Mouse (Mus musculus) limb, embryonic 11.5 days (tissue): ENCODE results near the gene Rasgef1b. TPM values are rescaled to one million over a fixed set of nuclear protein-coding genes. Genes with fewer than 3 reads are reported as not detected.

Source experiments
- ATAC-seq: fragments of 200-750 bp; cut with Nextera tagmentation; 2 replicates; pipeline ENCODE4 v1.8.0; 2017; ENCODE audit warnings: low read depth; ENCODE audit not compliant: insufficient number of reproducible peaks, low FRiP score, low TSS enrichment
- DNase-seq: peaks from one replicate; pipeline ENCODE4 v3.0.0-alpha.2; 2015; ENCODE audit warnings: low spot score
- H3K27ac ChIP-seq: fragments of 300-500 bp; sonication (generic); replicated peaks from 2 replicates; pipeline ENCODE4 v1.5.1; 2014; ENCODE audit warnings: low read depth, mild to moderate bottlenecking, low read length
- H3K27me3 ChIP-seq: fragments of 300-500 bp; sonication (generic); 2 replicates; pipeline ENCODE4 v1.6.1; 2014; ENCODE audit warnings: mild to moderate bottlenecking, low read length, mixed read lengths; ENCODE audit not compliant: control insufficient read depth, insufficient read depth
- H3K36me3 ChIP-seq: fragments of 300-500 bp; sonication (generic); 2 replicates; pipeline ENCODE4 v1.6.1; 2014; ENCODE audit warnings: mild to moderate bottlenecking, low read length, moderate library complexity, mixed read lengths; ENCODE audit not compliant: control insufficient read depth, insufficient read depth
- H3K4me1 ChIP-seq: fragments of 300-500 bp; sonication (generic); 2 replicates; pipeline ENCODE4 v1.6.1; 2014; ENCODE audit warnings: low read length, mixed read lengths; ENCODE audit not compliant: control insufficient read depth, insufficient read depth
- H3K4me2 ChIP-seq: fragments of 300-500 bp; sonication (generic); 2 replicates; pipeline ENCODE4 v1.6.1; 2014; ENCODE audit warnings: low read depth, mild to moderate bottlenecking, moderate library complexity; ENCODE audit not compliant: severe bottlenecking
- H3K4me3 ChIP-seq: fragments of 300-500 bp; sonication (generic); 2 replicates; pipeline ENCODE4 v1.5.1; 2014; ENCODE audit warnings: low read depth, low read length
- H3K9ac ChIP-seq: fragments of 300-500 bp; sonication (generic); 2 replicates; pipeline ENCODE4 v1.6.1; 2014; ENCODE audit warnings: mild to moderate bottlenecking, low read length
- H3K9me3 ChIP-seq: fragments of 300-500 bp; sonication (generic); 2 replicates; pipeline ENCODE4 v1.6.1; 2016; ENCODE audit warnings: low read length; ENCODE audit not compliant: control insufficient read depth
- WGBS: fragments of 180-500 bp; shearing (Covaris S2); extraction: QIAGEN DNeasy Blood & Tissue Kit; methylation state at CpG from one replicate; pipeline ENCODE4 v1.1.7; 2014; 5-methylcytosine and 5-hydroxymethylcytosine counted together
- polyA plus RNA-seq: library from polyadenylated mRNA; unstranded; fragments of >200 nt; fragmentation: Nextera tagmentation; extraction: Ambion mirVana; gene quantifications from 2 replicates; pipeline ENCODE4 v1.2.1, GENCODE M21; 2014

Gene Rasgef1b
- polyA plus RNA-seq, 1 experiment from 2014 or later, result 59.9 TPM

DNA sequence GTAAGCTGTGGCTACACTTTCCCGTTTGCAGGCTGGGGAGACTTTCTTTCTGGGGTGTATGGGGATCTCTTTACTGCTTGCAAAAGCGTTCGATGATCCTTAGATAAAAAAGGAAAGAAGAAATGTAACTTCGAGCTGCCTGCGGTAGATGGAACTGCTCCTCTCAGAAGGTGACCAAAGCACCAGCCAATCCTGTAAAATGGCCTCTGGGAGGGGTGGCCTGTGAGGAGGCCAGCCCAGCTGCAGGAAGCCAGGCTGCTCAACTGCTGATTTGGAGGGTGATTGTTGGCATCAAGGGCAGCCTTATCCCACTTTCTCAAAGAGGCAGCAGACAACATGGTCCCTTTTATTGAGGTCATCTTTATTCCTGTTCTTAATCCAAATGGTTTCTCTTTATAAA, 283.6 kb downstream of the Rasgef1b start:
- no peaks in the 10 kb centered on the region for H3K9me3 ChIP-seq
- H3K27ac ChIP-seq, result no peak overlapping the region
- H3K4me2 ChIP-seq, result no peak overlapping the region
- no peak overlapping the region for H3K4me3 ChIP-seq
- H3K27me3 ChIP-seq, result no peaks in the 10 kb centered on the region
- DNase-seq, result no peak
- H3K36me3 ChIP-seq, result no peaks in the 10 kb centered on the region
- H3K4me1 ChIP-seq, result no peaks in the 10 kb centered on the region
- 80% methylated on average over 5 of the region's 5 CpGs for WGBS
- no peak overlapping the region for H3K9ac ChIP-seq
- no peak for ATAC-seq

DNA sequence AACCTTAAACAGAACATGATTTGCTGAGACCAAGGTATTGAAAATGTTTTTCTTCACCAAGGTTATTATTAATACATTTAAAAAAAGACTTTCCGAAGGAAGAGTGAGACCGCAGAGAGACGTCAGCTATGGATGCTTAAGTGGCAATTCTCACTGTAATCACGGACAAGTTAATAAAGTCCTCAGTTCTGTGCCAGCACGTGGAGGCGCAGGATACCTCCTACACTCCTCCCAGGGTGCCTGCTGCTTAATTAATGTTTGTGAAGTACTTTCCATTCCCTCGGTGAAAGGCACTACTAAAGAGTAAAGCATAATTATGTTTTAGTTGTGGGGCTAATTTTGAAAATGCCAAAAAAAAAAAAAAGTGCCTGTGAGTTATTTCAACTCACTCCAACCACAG, 284.1 kb downstream of the Rasgef1b start:
- H3K4me1 ChIP-seq, result no peaks in the 10 kb centered on the region
- no peak overlapping the region for H3K4me3 ChIP-seq
- ATAC-seq (no peak), DNase-seq (no peak)
- H3K9me3 ChIP-seq, result no peaks in the 10 kb centered on the region
- WGBS, result 56% methylated on average over 7 of the region's 7 CpGs
- H3K27ac ChIP-seq, result no peak overlapping the region
- no peak overlapping the region for H3K9ac ChIP-seq
- H3K4me2 ChIP-seq, result no peak overlapping the region
- no peaks in the 10 kb centered on the region for H3K36me3 ChIP-seq
- H3K27me3 ChIP-seq, result no peaks in the 10 kb centered on the region

DNA sequence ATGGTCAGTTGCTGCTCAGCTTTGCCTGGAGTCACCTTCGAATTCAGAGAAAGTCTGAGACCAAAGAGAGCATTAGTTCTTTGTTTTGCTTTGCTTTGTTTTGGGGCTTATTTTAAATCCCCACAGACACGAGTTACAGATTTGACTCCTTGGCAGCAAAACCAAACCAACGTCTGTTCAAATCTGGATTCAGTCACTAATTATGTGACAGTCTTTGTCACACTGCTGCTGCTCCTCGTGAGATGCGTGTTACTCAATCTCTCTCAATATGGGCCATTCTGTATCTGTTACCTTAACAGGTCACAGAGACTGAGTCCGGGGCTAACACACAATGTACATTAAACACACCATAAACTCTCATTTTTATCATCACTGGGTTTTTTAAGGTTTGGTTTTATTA, 288.8 kb downstream of the Rasgef1b start:
- Histone ChIP-seq H3K36me3 (no peaks in the 10 kb centered on the region), H3K4me2 (no peak overlapping the region), H3K9ac (no peak overlapping the region), H3K4me3 (no peak overlapping the region), H3K9me3 (no peaks in the 10 kb centered on the region), H3K27ac (no peak overlapping the region), H3K27me3 (no peaks in the 10 kb centered on the region), H3K4me1 (no peaks in the 10 kb centered on the region)
- ATAC-seq (no peak), DNase-seq (no peak)
- 79% methylated on average over 6 of the region's 6 CpGs for WGBS

DNA sequence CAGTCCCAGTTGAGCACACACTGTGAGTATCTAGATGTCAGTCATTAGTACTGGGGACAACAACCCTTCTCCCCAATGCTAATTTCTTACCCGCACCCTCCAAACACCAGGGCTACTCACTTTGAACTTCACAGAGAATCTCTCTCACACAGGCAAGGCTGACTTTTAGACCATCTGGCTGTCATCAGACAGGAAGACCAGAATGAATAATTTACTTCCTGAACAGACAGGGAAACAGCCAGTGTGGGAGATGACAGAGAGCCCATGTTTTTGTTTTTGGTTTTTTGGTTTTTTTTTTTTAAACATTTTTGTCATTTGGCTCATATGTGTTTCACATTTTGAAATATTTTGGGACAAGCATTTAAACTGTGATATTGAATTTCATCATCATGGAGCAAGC, 290.3 kb downstream of the Rasgef1b start:
- Histone ChIP-seq H3K27me3 (no peaks in the 10 kb centered on the region), H3K36me3 (no peaks in the 10 kb centered on the region), H3K27ac (no peak overlapping the region), H3K9ac (no peak overlapping the region), H3K4me3 (no peak overlapping the region), H3K9me3 (no peaks in the 10 kb centered on the region), H3K4me2 (no peak overlapping the region), H3K4me1 (no peaks in the 10 kb centered on the region)
- ATAC-seq (no peak), DNase-seq (no peak)
- WGBS, result 36% methylated on average over 1 of the region's 1 CpGs

DNA sequence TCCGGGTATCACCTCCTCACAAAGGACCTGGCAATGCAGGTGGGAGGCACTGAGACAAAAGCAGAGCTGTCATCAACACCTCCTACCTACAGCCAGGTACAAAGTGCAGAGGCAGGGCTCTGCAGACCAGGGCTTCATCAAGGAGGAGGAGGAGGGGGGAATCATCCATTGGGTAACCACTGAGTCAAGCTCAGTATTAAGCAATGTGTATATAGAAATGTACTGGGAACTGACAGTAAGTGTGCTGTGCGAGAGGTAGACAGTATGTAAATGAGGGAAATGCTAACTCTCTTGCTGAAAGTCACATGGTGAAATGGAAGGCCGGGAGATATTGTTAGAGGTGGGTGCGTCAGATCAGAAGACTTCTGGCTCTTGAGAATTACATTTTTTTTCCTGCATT, 294.6 kb downstream of the Rasgef1b start:
- no peaks in the 10 kb centered on the region for H3K36me3 ChIP-seq
- no peaks in the 10 kb centered on the region for H3K9me3 ChIP-seq
- 86% methylated on average over 4 of the region's 4 CpGs for WGBS
- DNase-seq, result no peak
- no peaks in the 10 kb centered on the region for H3K4me1 ChIP-seq
- ATAC-seq, result no peak
- H3K9ac ChIP-seq, result no peak overlapping the region
- H3K27me3 ChIP-seq, result no peaks in the 10 kb centered on the region
- H3K4me3 ChIP-seq, result no peak overlapping the region
- no peak overlapping the region for H3K4me2 ChIP-seq
- no peak overlapping the region for H3K27ac ChIP-seq

DNA sequence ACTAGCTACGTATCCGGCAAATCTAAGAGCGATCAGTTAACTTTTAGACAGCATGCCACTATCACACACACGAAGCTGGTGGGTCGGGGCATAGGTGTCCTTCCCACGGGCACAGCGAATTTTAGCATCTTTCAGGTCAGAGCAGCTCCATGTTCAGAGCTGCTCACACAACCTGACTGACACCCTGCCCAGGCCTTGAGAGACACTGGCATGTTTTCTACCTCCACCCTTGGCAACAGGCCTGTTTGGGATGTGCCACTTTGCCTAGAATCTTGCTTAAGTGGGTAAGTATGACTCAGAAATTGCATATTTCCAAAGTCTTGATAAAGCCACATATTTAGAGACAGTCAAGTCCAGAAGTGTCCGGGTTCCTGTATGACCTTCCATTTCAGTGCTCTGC, 296.4 kb downstream of the Rasgef1b start:
- no peak for DNase-seq
- no peak overlapping the region for H3K9ac ChIP-seq
- H3K9me3 ChIP-seq, result no peaks in the 10 kb centered on the region
- ATAC-seq, result no peak
- no peaks in the 10 kb centered on the region for H3K36me3 ChIP-seq
- H3K4me1 ChIP-seq, result no peaks in the 10 kb centered on the region
- H3K4me2 ChIP-seq, result no peak overlapping the region
- 91% methylated on average over 8 of the region's 8 CpGs for WGBS
- H3K4me3 ChIP-seq, result no peak overlapping the region
- no peak overlapping the region for H3K27ac ChIP-seq
- no peaks in the 10 kb centered on the region for H3K27me3 ChIP-seq

DNA sequence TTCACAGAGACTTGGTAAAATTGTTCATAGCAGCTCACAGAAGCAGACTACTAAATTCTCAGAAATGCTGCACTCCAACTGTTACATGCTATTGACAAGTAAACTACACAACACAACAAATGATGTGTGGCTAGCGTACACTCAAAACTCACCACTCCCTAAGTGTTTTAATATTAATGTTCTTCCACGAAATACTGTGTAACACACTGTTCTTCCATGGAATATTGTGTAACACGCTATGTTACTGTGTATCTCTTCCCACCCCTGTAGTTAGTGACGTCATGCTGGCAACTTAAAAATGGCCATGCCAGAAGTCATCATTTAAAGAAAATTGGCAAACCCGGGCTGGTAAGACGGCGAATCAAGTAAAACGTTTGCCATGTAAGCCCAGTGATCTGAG, 299.6 kb downstream of the Rasgef1b start:
- no peaks in the 10 kb centered on the region for H3K36me3 ChIP-seq
- 91% methylated on average over 8 of the region's 8 CpGs for WGBS
- no peak overlapping the region for H3K27ac ChIP-seq
- no peak overlapping the region for H3K4me2 ChIP-seq
- ATAC-seq, result no peak
- DNase-seq, result no peak
- H3K4me1 ChIP-seq, result no peaks in the 10 kb centered on the region
- H3K9me3 ChIP-seq, result no peaks in the 10 kb centered on the region
- H3K9ac ChIP-seq, result no peak overlapping the region
- H3K4me3 ChIP-seq, result no peak overlapping the region
- no peaks in the 10 kb centered on the region for H3K27me3 ChIP-seq

DNA sequence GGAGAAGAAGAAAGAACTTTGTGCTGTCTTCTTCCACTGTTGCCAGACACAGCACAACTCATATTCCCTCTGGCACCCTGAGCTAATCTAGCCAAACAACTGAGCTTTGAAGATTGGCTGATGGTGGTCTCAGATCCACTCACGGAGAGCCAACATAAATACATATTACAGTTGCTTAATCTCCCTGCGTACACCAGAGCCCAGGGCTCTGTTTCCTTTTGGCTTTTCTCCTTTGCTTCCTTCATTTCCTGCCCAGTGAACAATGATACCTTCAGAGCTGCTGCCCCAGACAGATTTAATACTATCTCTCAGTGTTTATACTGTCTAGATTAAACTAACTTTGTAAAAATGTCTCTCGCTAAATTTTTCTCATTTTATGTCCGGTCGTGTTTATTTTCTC, 300.2 kb downstream of the Rasgef1b start:
- DNase-seq (no peak), ATAC-seq (no peak)
- no peaks in the 10 kb centered on the region for H3K36me3 ChIP-seq
- 69% methylated on average over 5 of the region's 5 CpGs for WGBS
- no peaks in the 10 kb centered on the region for H3K9me3 ChIP-seq
- no peaks in the 10 kb centered on the region for H3K27me3 ChIP-seq
- H3K27ac ChIP-seq, result no peak overlapping the region
- no peak overlapping the region for H3K4me3 ChIP-seq
- H3K4me2 ChIP-seq, result no peak overlapping the region
- no peak overlapping the region for H3K9ac ChIP-seq
- no peaks in the 10 kb centered on the region for H3K4me1 ChIP-seq

DNA sequence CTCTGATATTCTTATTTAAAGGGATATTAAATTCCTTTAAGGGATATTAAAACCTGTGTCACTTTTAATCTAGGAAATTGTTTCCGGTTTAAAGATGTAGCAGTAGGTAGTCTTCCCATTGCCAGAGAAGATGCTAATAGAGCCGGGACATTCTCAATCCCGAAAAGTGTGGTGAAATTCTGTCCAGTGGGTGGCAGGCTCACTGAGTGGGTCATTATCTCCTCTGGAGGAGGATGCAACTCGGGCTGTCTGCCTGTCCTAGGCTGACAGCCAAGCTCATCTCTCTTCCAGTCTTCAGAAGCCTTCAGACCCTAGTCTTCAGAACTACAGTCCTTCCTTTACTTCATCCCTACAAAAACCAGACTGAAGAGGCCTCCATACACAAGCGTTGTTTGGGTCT, 305.6 kb downstream of the Rasgef1b start:
- ATAC-seq (no peak), DNase-seq (no peak)
- Histone ChIP-seq H3K4me2 (no peak overlapping the region), H3K9me3 (no peaks in the 10 kb centered on the region), H3K4me1 (no peaks in the 10 kb centered on the region), H3K9ac (no peak overlapping the region), H3K27ac (no peak overlapping the region), H3K36me3 (no peaks in the 10 kb centered on the region), H3K27me3 (no peaks in the 10 kb centered on the region), H3K4me3 (no peak overlapping the region)
- WGBS, result 87% methylated on average over 5 of the region's 5 CpGs
